Mouse (Mus musculus) cortical plate, adult 2 months (tissue): ENCODE data around the gene Irf8.

Experiments
- CTCF ChIP-seq: fragments of 200-500 bp; IDR thresholded peaks from 2 replicates; pipeline ENCODE4 v1.5.1; 2011; ENCODE audit warnings: mild to moderate bottlenecking, control low read depth, low read length; ENCODE audit not compliant: insufficient read depth; ENCODE audit errors: extremely low read depth
- POLR2A ChIP-seq: fragments of 200-500 bp; IDR thresholded peaks from 2 replicates; pipeline ENCODE4 v1.6.1; 2011; ENCODE audit warnings: mild to moderate bottlenecking, low read length, control low read depth; ENCODE audit not compliant: insufficient read depth; ENCODE audit errors: extremely low read depth

GRCm38 (mm10) chr8:120693861-120694493 is 42.2 kb upstream of the Irf8 start:
- no peak for TF ChIP-seq CTCF
- TF ChIP-seq POLR2A: no peak
